Comparison of ENCODE assay signal across 8 mouse cellular contexts in genomic region chr8:106337852-106338521, GRCm38 (mm10). TPM values are rescaled to one million over a fixed set of nuclear protein-coding genes. Genes with fewer than 3 reads are reported as not detected.
DNase-seq lines count a peak whose midpoint lies in the region; ATAC-seq and TF ChIP-seq lines count a peak whose summit lies in the region.

Gene Smpd3 (minus strand): TSS chr8:106337988.

- intact Hi-C loops in heart, postnatal 14 days (cut with DNase I) = loop anchor here (1.0 kb wide), 1 partner anchor 64 kb away; no protein-coding TSS in a partner anchor

- H3K4me2 ChIP-seq in forebrain, embryonic 14.5 days (ENCODE audit: low read length) = peak within 1 kb of the TSS; percentile 72
- peak within 1 kb of the TSS; percentile 67 for H3K4me2 ChIP-seq in neural tube, embryonic 15.5 days

- peak within 1 kb of the TSS; percentile 74 for H3K9ac ChIP-seq in ES-Bruce4 (ENCODE audit: low read depth, poor library complexity, severe bottlenecking)
- peak within 1 kb of the TSS; percentile 90 for H3K9ac ChIP-seq in forebrain, embryonic 14.5 days (ENCODE audit: low read length)
- peak within 1 kb of the TSS; percentile 72 for H3K9ac ChIP-seq in neural tube, embryonic 15.5 days (replicated peaks)

- H3K27me3 ChIP-seq in ES-Bruce4 (ENCODE audit: control insufficient read depth, insufficient read depth, low read length, poor library complexity, severe bottlenecking) = peaks cover 13% of the 10 kb centered on the region
- H3K27me3 ChIP-seq in forebrain, embryonic 14.5 days (replicated peaks; ENCODE audit: control insufficient read depth, insufficient read depth, low read length) = no peaks in the 10 kb centered on the region
- H3K27me3 ChIP-seq in neural tube, embryonic 15.5 days (replicated peaks) = no peaks in the 10 kb centered on the region

- peak; percentile 33 for TF ChIP-seq POLR2A in ES-Bruce4 (IDR thresholded peaks at IDR 0.05; ENCODE audit: insufficient read depth, low read length)

- H3K9me3 ChIP-seq in ES-Bruce4 (replicated peaks; ENCODE audit: control insufficient read depth, insufficient read depth, low read length, poor library complexity, severe bottlenecking) = no peaks in the 10 kb centered on the region
- H3K9me3 ChIP-seq in forebrain, embryonic 14.5 days (replicated peaks; ENCODE audit: control insufficient read depth, low read length) = no peaks in the 10 kb centered on the region
- no peaks in the 10 kb centered on the region for H3K9me3 ChIP-seq in neural tube, embryonic 15.5 days (replicated peaks)

- H3K4me3 ChIP-seq in ES-Bruce4 (ENCODE audit: low read depth, low read length) = peak within 1 kb of the TSS; percentile 92
- H3K4me3 ChIP-seq in forebrain, embryonic 14.5 days (ENCODE audit: low read depth, low read length) = peak within 1 kb of the TSS; percentile 53
- H3K4me3 ChIP-seq in neural tube, embryonic 15.5 days (replicated peaks) = peak within 1 kb of the TSS; percentile 81

- ATAC-seq in forebrain, embryonic 14.5 days = peak; percentile 99
- ATAC-seq in neural tube, embryonic 15.5 days (ENCODE audit: low FRiP score) = peak; percentile 96

- no peaks in the 10 kb centered on the region for H3K4me1 ChIP-seq in ES-Bruce4 (ENCODE audit: control insufficient read depth, insufficient read depth, low read length)
- peaks cover 10% of the 10 kb centered on the region for H3K4me1 ChIP-seq in forebrain, embryonic 14.5 days (ENCODE audit: control insufficient read depth, insufficient read depth, low read length)
- peaks cover 42% of the 10 kb centered on the region for H3K4me1 ChIP-seq in neural tube, embryonic 15.5 days

- H3K27ac ChIP-seq in ES-Bruce4 (ENCODE audit: insufficient read depth, low read length) = peak within 1 kb of the TSS; percentile 19; the same call in 1 of the 2 replicates
- H3K27ac ChIP-seq in forebrain, embryonic 14.5 days (ENCODE audit: low read depth, low read length) = peak within 1 kb of the TSS; percentile 89
- peak within 1 kb of the TSS; percentile 92 for H3K27ac ChIP-seq in neural tube, embryonic 15.5 days (replicated peaks)

- 0 out of 2 replicates have a peak, but pooled peaks have one; percentile 18 for TF ChIP-seq EP300 in ES-Bruce4 (IDR thresholded peaks at IDR 0.05; ENCODE audit: insufficient read depth, low read depth, low read length)

- under 1% methylated on average over 45 of the region's 45 CpGs for WGBS in forebrain, embryonic 14.5 days
- under 1% methylated on average over 45 of the region's 45 CpGs for WGBS in neural tube, embryonic 15.5 days

- peak; percentile 99 for DNase-seq in cerebellum, adult 11 months
- DNase-seq in forebrain, embryonic 14.5 days (ENCODE audit: low spot score) = peak; percentile 100
- peak; percentile 97 to 98 for DNase-seq in heart, postnatal 14 days
- DNase-seq in layer of hippocampus, adult 11-12 months (ENCODE audit: low spot score) = peak; percentile 99
- peak; percentile 99 for DNase-seq in lung, adult 18-20 months
- peak; percentile 100 for DNase-seq in testis, postnatal 14 days (ENCODE audit: low spot score)

- no peaks in the 10 kb centered on the region for H3K36me3 ChIP-seq in ES-Bruce4 (ENCODE audit: control insufficient read depth, insufficient read depth, low read length, poor library complexity, severe bottlenecking)
- no peaks in the 10 kb centered on the region for H3K36me3 ChIP-seq in forebrain, embryonic 14.5 days (ENCODE audit: control insufficient read depth, insufficient read depth, low read length)
- no peaks in the 10 kb centered on the region for H3K36me3 ChIP-seq in neural tube, embryonic 15.5 days

- TF ChIP-seq CTCF in ES-Bruce4 (IDR thresholded peaks at IDR 0.05; ENCODE audit: low read depth, low read length) = no peak

RNA-seq across cellular contexts. Expression of gene Smpd3, which starts in this region (rescaled TPM):
- polyA plus RNA-seq in ES-Bruce4 (2011; ENCODE audit: insufficient read depth, insufficient read length, low read depth, missing spikeins) = 0.12 and 0.49 TPM in 2 replicates
- 24.2 and 36.0 TPM in 2 replicates for polyA plus RNA-seq in forebrain, embryonic 14.5 days (2014; fragmentation: Nextera tagmentation; extraction: Ambion mirVana)
- 1 to 10 TPM; 5.3 to 5.6 TPM for total RNA-seq in heart, postnatal 14 days (2021)
- polyA plus RNA-seq in neural tube, embryonic 15.5 days (2015; fragmentation: Nextera tagmentation; extraction: Ambion mirVana) = 45.1 and 50.1 TPM in 2 replicates

Comparison
In these comparisons a context has a peak if more than half of its experiments do, and no peak if none do; other contexts are left out.
1. Peak in every context shown above with its lines: DNase-seq, ATAC-seq, H3K4me3 ChIP-seq and H3K27ac ChIP-seq.
2. RNA of gene Smpd3 (polyA plus RNA-seq): 45.1 to 50.1 TPM in neural tube, embryonic 15.5 days and 24.2 to 36.0 TPM in forebrain, embryonic 14.5 days; 0.12 to 0.49 TPM in ES-Bruce4; every median in the first group is over 10 times any median in the second.
3. H3K27ac ChIP-seq: peak in every context shown above with its lines; median percentile 92 in neural tube, embryonic 15.5 days; 89 in forebrain, embryonic 14.5 days; 19 in ES-Bruce4.